Mouse (Mus musculus): Measurements from ENCODE around the gene St7l.

GRCm38 (mm10) chr3:104963331-104964276, 99.8 kb downstream of the St7l start:
- TF ChIP-seq CTCF (conservative IDR thresholded peaks at IDR 0.05; ENCODE audit: insufficient read depth, insufficient read length, low read depth, low read length) (no peak), POLR2A (IDR thresholded peaks at IDR 0.05; ENCODE audit: low read depth, low read length) (no peak)
